Mouse (Mus musculus) limb, embryonic 10.5 days (tissue): ENCODE measurements around the gene Camta1. TPM values are rescaled to one million over a fixed set of nuclear protein-coding genes. Genes with fewer than 3 reads are reported as not detected.

Experiments used
- DNase-seq: peaks from one replicate; pipeline ENCODE4 v3.0.0-alpha.2; 2017; ENCODE audit warnings: low spot score
- H3K27ac ChIP-seq: fragments of 300-500 bp; sonication (generic); 2 replicates; pipeline ENCODE4 v1.5.1; 2016; ENCODE audit warnings: mild to moderate bottlenecking
- H3K27me3 ChIP-seq: fragments of 300-500 bp; sonication (generic); 2 replicates; pipeline ENCODE4 v1.6.1; 2016; ENCODE audit warnings: low read depth, mild to moderate bottlenecking; ENCODE audit not compliant: poor library complexity, severe bottlenecking
- H3K36me3 ChIP-seq: fragments of 300-500 bp; sonication (generic); 2 replicates; pipeline ENCODE4 v1.6.1; 2016; ENCODE audit warnings: mild to moderate bottlenecking, moderate library complexity
- H3K4me1 ChIP-seq: fragments of 300-500 bp; sonication (generic); 2 replicates; pipeline ENCODE4 v1.6.1; 2016
- H3K4me3 ChIP-seq: fragments of 300-500 bp; sonication (generic); 2 replicates; pipeline ENCODE4 v1.5.1; 2016; ENCODE audit warnings: mild to moderate bottlenecking, moderate library complexity
- H3K9me3 ChIP-seq: fragments of 300-500 bp; sonication (generic); replicated peaks from 2 replicates; pipeline ENCODE4 v1.6.1; 2016; ENCODE audit warnings: mild to moderate bottlenecking
- WGBS: fragments of 180-500 bp; shearing (Covaris S2); methylation state at CpG from one replicate; pipeline ENCODE4 v1.1.7; 2016; 5-methylcytosine and 5-hydroxymethylcytosine counted together
- polyA plus RNA-seq: library from polyadenylated mRNA; unstranded; fragments of >200 nt; fragmentation: Nextera tagmentation; extraction: Ambion mirVana; gene quantifications from 2 replicates; pipeline ENCODE4 v1.2.1, GENCODE M21; 2016

Camta1 gene
- 94.3 and 102 TPM in 2 replicates for polyA plus RNA-seq

GRCm38 (mm10) chr4:151861806-151862739 lies at the start of gene Camta1:
Gene Camta1 (minus strand): TSS chr4:151861876.
- no peaks in the 10 kb centered on the region for H3K9me3 ChIP-seq
- H3K4me1 ChIP-seq, result peaks cover 25% of the 10 kb centered on the region
- peaks cover 11% of the 10 kb centered on the region; the same call in 1 of the 2 replicates for H3K36me3 ChIP-seq
- DNase-seq, result peak; percentile 98
- no peaks in the 10 kb centered on the region for H3K27me3 ChIP-seq
- H3K4me3 ChIP-seq, result peak within 1 kb of the TSS; percentile 84
- WGBS, result under 1% methylated on average over 82 of the region's 85 CpGs
- H3K27ac ChIP-seq, result peak within 1 kb of the TSS; percentile 94

GRCm38 (mm10) chr4:151908809-151909208 lies 47.1 kb upstream of the Camta1 start:
- no peak for DNase-seq
- Histone ChIP-seq H3K36me3 (no peaks in the 10 kb centered on the region), H3K9me3 (no peaks in the 10 kb centered on the region), H3K27ac (no peak overlapping the region), H3K4me1 (peaks cover 22% of the 10 kb centered on the region), H3K27me3 (peaks cover 6% of the 10 kb centered on the region; the same call in 1 of the 2 replicates), H3K4me3 (no peak overlapping the region)
- WGBS, result 88% methylated on average over 8 of the region's 8 CpGs

DNA sequence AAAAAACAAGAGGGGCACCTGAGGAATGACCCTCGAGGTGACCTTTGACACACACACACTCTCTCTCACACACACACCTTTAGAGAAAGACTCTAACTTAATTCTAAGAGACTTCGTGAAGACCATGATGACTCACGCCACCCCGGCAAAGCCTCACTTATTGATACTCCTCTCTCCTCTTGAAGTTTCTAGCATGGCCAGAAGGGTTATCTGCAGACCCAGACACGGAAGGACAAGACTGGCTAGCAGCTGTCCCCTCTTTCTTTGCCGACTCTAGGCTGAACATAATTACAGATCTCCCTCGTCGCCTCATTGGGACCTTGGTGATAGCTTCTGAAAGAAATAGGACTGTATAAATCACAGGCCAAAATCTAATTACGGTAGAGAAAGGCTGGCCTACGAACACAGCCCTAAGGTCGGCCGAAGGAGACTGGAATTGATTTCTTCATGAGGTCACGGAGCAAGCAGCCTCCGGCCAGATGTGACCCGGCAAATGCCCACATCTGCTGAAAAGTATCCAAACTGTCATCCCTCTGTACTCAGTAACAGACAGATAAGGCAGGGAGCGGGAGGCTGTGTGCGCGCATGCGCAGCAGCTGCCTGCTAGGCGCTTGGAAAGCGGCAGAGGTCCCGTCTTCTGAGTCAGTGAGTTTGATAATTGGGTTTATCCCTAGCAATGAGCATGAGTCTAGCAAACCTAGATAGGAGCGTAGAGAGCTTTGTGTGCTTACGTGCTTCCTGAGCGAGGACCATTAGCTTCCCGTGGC lies 46.1 kb upstream of the Camta1 start:
- peak overlapping the region; percentile 28 for H3K4me3 ChIP-seq
- H3K36me3 ChIP-seq, result no peaks in the 10 kb centered on the region
- H3K27me3 ChIP-seq, result peaks cover 6% of the 10 kb centered on the region; the same call in 1 of the 2 replicates
- 46% methylated on average over 26 of the region's 26 CpGs for WGBS
- DNase-seq, result peak; percentile 59
- no peaks in the 10 kb centered on the region for H3K9me3 ChIP-seq
- no peak overlapping the region for H3K27ac ChIP-seq
- H3K4me1 ChIP-seq, result peaks cover 22% of the 10 kb centered on the region

DNA sequence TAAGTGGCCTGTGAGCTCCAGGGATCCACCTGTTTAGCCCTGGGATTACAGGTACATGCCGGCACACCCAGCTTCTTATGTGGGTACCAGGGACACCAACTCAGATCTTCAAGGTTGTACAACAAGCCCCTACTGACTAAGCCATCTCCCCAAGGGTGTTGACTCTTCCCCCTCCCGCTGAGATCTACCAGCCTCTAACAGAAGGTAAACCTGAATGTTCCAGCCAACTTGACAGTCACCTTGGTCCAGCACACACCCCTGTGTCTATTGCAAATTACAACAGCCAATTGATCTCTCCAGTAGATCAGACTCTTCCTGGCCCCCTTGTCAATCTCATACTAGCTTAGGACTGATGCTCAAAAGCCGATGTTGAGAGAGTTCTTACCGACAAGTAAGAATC lies 43.9 kb upstream of the Camta1 start:
- H3K9me3 ChIP-seq, result no peaks in the 10 kb centered on the region
- WGBS, result 79% methylated on average over 4 of the region's 4 CpGs
- no peak for DNase-seq
- H3K27me3 ChIP-seq, result peaks cover 6% of the 10 kb centered on the region; the same call in 1 of the 2 replicates
- H3K36me3 ChIP-seq, result no peaks in the 10 kb centered on the region
- H3K27ac ChIP-seq, result no peak overlapping the region
- peaks cover 22% of the 10 kb centered on the region for H3K4me1 ChIP-seq
- H3K4me3 ChIP-seq, result no peak overlapping the region

GRCm38 (mm10) chr4:151904098-151904497 lies 42.4 kb upstream of the Camta1 start:
- 61% methylated on average over 11 of the region's 11 CpGs for WGBS
- H3K27me3 ChIP-seq, result peaks cover 6% of the 10 kb centered on the region; the same call in 1 of the 2 replicates
- H3K4me3 ChIP-seq, result no peak overlapping the region
- no peaks in the 10 kb centered on the region for H3K36me3 ChIP-seq
- DNase-seq, result no peak
- H3K9me3 ChIP-seq, result no peaks in the 10 kb centered on the region
- no peak overlapping the region for H3K27ac ChIP-seq
- peaks cover 22% of the 10 kb centered on the region for H3K4me1 ChIP-seq

DNA sequence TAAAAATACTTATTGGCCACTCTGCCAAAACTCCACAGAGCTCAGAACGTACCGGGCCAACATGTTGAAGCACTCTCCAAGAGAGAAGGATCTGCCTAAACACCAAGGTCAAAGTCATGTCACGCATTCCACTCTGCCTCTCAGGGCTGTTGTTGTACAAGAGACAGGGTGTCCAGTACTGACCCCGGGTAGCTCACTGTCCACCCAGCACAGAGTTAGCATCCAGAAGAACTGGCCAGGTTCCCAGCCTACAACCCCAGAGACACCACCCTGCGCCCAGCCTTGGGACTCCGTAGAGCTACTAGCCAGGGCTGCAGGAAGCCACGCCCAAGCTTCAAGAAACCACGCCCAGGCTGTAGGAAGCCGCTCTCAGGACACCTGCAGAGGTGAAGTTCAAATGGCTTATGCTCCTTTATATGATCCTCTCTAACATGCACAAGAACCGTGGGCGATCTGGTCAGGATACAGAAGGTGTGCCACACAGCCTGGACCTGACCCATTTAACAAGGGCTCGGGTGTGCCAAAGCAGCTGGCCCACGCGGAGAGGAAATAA lies 41.1 kb upstream of the Camta1 start:
- DNase-seq, result no peak
- H3K27me3 ChIP-seq, result peaks cover 6% of the 10 kb centered on the region; the same call in 1 of the 2 replicates
- H3K4me1 ChIP-seq, result peaks cover 13% of the 10 kb centered on the region
- no peaks in the 10 kb centered on the region for H3K36me3 ChIP-seq
- no peak overlapping the region for H3K4me3 ChIP-seq
- H3K9me3 ChIP-seq, result no peaks in the 10 kb centered on the region
- no peak overlapping the region for H3K27ac ChIP-seq
- 56% methylated on average over 14 of the region's 14 CpGs for WGBS

DNA sequence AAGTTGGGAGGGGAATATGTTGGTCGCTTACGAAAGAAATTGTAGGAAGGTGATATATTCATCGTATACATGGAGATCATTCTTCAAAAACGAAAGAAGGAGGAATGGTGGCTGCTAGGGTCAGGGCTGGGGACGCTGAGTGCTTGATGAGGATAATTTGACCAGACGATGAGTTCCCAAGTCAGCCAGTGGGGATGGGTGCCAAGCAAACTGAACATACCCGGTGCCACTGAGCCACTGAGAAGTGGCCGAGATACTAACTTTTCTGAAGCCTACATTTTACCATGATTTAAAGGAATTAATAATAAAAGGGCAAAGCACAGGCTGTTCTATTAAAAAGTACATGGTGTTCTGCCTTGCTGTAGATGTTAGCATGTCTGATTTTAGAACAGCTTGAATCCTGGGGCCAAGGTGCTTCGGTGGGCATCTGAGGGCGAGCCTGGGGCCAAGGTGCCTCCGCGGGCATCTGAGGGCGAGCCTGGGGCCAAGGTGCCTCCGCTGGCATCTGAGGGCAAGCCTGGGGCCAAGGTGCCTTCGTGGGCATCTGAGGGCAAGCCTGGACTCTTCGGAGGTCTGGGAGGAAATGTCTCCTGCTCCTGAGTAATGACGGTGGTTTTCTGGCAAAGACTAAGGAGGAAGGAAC lies 40.5 kb upstream of the Camta1 start:
- 85% methylated on average over 17 of the region's 17 CpGs for WGBS
- peaks cover 9% of the 10 kb centered on the region for H3K4me1 ChIP-seq
- no peak overlapping the region for H3K4me3 ChIP-seq
- H3K27ac ChIP-seq, result no peak overlapping the region
- no peak for DNase-seq
- no peaks in the 10 kb centered on the region for H3K36me3 ChIP-seq
- no peaks in the 10 kb centered on the region for H3K9me3 ChIP-seq
- H3K27me3 ChIP-seq, result peaks cover 6% of the 10 kb centered on the region; the same call in 1 of the 2 replicates

DNA sequence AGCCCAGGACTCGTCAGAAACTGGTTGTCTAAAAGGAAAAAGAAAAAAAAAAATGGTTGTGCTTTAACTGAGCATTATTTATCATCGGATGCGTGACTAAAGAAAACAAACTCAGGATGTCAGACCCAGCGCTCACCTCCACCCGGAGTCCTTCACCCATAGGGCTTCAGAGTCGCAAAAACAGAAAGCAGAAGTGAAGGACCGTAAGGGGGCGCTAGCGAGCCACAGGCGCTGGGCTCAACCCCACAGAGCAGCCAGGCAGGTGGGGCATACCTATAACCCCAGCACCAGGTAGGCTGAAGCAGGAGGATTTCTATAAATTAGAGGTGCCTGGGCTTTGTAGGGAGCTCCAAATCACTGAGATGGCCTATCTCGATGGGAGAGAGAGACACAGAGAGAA lies 39.7 kb upstream of the Camta1 start:
- Histone ChIP-seq H3K27me3 (peaks cover 6% of the 10 kb centered on the region; the same call in 1 of the 2 replicates), H3K4me1 (peaks cover 6% of the 10 kb centered on the region), H3K36me3 (no peaks in the 10 kb centered on the region), H3K27ac (no peak overlapping the region), H3K4me3 (no peak overlapping the region), H3K9me3 (no peaks in the 10 kb centered on the region)
- no peak for DNase-seq
- WGBS, result 62% methylated on average over 11 of the region's 11 CpGs

DNA sequence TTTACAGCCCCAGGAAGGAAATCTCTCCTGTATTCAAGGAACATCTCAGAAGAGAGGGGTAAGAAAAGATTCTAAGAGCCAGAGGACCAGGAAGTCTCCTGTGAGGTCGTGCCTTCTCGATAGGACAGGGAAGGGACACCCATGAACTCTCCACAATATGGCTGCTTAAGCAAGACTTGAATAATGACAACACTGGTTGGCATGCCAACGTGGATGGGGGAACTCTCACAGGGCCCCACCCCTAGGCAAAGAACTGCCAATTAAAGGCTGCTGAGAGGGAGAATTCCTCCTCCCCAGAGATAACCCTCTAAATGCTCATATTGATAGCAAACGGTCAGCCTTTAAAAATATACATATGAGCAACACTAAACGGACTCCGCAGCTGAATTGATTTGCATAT lies 39.1 kb upstream of the Camta1 start:
- Histone ChIP-seq H3K4me3 (no peak overlapping the region), H3K9me3 (no peaks in the 10 kb centered on the region), H3K36me3 (no peaks in the 10 kb centered on the region), H3K27me3 (peaks cover 6% of the 10 kb centered on the region; the same call in 1 of the 2 replicates), H3K27ac (no peak overlapping the region), H3K4me1 (peaks cover 4% of the 10 kb centered on the region; the same call in 1 of the 2 replicates)
- DNase-seq, result no peak
- WGBS, result 86% methylated on average over 6 of the region's 6 CpGs

GRCm38 (mm10) chr4:151899707-151900384 lies 38.2 kb upstream of the Camta1 start:
- 71% methylated on average over 11 of the region's 11 CpGs for WGBS
- Histone ChIP-seq H3K4me1 (peaks cover 4% of the 10 kb centered on the region; the same call in 1 of the 2 replicates), H3K27me3 (no peaks in the 10 kb centered on the region), H3K9me3 (no peaks in the 10 kb centered on the region; the same call in 1 of the 2 replicates), H3K4me3 (no peak overlapping the region), H3K36me3 (no peaks in the 10 kb centered on the region), H3K27ac (no peak overlapping the region)
- DNase-seq, result no peak

DNA sequence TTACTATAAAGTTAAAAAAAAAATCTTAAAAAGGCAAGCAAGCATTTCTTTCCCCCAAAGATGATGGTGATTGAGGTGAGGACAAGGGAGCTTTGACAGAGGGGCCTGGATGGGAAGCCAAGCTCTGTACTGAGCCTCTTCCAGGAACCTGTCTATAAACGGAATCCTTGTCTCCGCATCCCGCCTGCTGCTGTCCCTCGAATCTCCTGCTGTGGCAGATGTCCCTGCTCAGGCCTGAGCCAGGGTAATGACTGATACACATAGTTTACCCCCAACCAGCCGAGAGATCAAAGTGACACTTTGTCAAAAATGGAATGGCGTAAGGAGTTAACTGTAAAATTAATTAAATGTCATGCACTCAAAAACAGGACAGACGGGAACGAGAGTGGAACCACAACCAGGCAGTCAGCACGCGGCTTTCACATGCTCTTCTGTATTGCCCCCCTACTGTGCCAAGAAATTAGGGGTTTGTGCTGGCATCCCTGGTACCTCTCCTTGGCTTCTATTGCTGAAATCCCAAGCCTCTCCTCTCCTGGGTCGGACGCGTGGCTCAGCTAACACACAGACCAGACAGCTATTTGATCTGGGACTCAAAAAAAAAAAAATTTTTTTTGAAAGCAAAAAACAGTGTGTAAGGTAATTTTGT lies 37.0 kb upstream of the Camta1 start:
- DNase-seq, result no peak
- Histone ChIP-seq H3K27me3 (no peaks in the 10 kb centered on the region), H3K4me3 (no peak overlapping the region), H3K27ac (no peak overlapping the region), H3K9me3 (no peaks in the 10 kb centered on the region; the same call in 1 of the 2 replicates), H3K4me1 (peaks cover 4% of the 10 kb centered on the region; the same call in 1 of the 2 replicates), H3K36me3 (no peaks in the 10 kb centered on the region)
- 76% methylated on average over 13 of the region's 13 CpGs for WGBS
